Mouse (Mus musculus): ENCODE results near the gene Ocln. TPM values are rescaled to one million over a fixed set of nuclear protein-coding genes. Genes with fewer than 3 reads are reported as not detected.

Gene Ocln
- polyA plus RNA-seq, 1 experiment = 23.3 TPM

DNA sequence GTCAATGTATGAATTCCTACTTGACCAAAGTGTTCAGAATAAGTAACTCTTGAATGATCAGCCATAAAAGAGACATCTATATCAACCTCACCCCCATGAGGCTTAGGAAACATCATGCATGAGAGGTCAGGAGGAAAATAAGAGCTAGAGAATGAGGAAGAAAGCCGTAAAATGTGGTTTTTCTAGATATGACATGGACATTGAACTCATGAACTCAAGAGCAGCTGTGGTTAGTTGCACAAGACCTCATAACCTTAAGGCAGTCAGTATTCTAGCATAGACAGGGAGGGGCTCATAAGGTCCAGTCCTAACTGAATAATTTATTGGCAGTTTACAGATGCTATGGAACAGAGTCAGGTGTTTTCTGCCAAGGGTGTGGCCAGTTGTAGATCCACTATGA is 103.0 kb downstream of the Ocln start:
- Histone ChIP-seq H3K4me1 (ENCODE audit: control insufficient read depth, insufficient read depth, insufficient read length, low read length) (peaks cover 3% of the 10 kb centered on the region; the same call in 1 of the 2 replicates), H3K4me3 (ENCODE audit: low read depth, low read length) (no peak overlapping the region), H3K27me3 (ENCODE audit: control insufficient read depth, insufficient read depth, low read length) (no peaks in the 10 kb centered on the region), H3K27ac (ENCODE audit: insufficient read depth, low read depth, low read length) (no peak overlapping the region), H3K36me3 (ENCODE audit: control insufficient read depth, insufficient read depth, low read length) (peaks cover 3% of the 10 kb centered on the region)
- WGBS = 20% methylated on average over 1 of the region's 1 CpGs
- TF ChIP-seq POLR2A (IDR thresholded peaks at IDR 0.05; ENCODE audit: low read depth, low read length) (no peak), CTCF (IDR thresholded peaks at IDR 0.05; ENCODE audit: extremely low read depth, insufficient read length, insufficient replicate concordance, low read depth, low read length) (no peak)

Other genes with a start within 250 kb of the Ocln start
- gene Naip6, start 235.0 kb downstream of the Ocln start, polyA plus RNA-seq (2012; rRNA removed) = 7.1 and 61.1 TPM in 2 replicates
- gene Naip1, start 99.8 kb downstream of the Ocln start, polyA plus RNA-seq (2012; rRNA removed) = 3.7 and 7.6 TPM in 2 replicates
- gene Gtf2h2, start 60.1 kb downstream of the Ocln start, polyA plus RNA-seq (2012; rRNA removed) = 4.3 and 9.1 TPM in 2 replicates
- 8.0 and 18.3 TPM in 2 replicates for gene Marveld2, start 64.3 kb upstream of the Ocln start, polyA plus RNA-seq (2012; rRNA removed)
- gene Ak6, start 98.3 kb upstream of the Ocln start, polyA plus RNA-seq (2012; rRNA removed) = 5.5 and 10.0 TPM in 2 replicates
- gene Rad17, start 98.3 kb upstream of the Ocln start, polyA plus RNA-seq (2012; rRNA removed) = 0.42 and 0.75 TPM in 2 replicates
- 0.13 and 0.63 TPM in 2 replicates for gene Taf9, start 98.9 kb upstream of the Ocln start, polyA plus RNA-seq (2012; rRNA removed)
- gene Ccdc125, start 117.0 kb upstream of the Ocln start, polyA plus RNA-seq (2012; rRNA removed) = 0.39 and 0.41 TPM in 2 replicates
- gene Cdk7, start 178.2 kb upstream of the Ocln start, polyA plus RNA-seq (2012; rRNA removed) = 2.9 and 6.9 TPM in 2 replicates
- 28.9 and 50.7 TPM in 2 replicates for gene Mrps36, start 191.9 kb upstream of the Ocln start, polyA plus RNA-seq (2012; rRNA removed)
- gene Cenph, start 223.2 kb upstream of the Ocln start, polyA plus RNA-seq (2012; rRNA removed) = 0.33 TPM in 1 of 2 replicates, not detected in the other
- 4.3 and 11.2 TPM in 2 replicates for gene Ccnb1, start 233.9 kb upstream of the Ocln start, polyA plus RNA-seq (2012; rRNA removed)

All from small intestine, adult 2 months (tissue).